Mouse (Mus musculus): ENCODE measurements around the gene A930033H14Rik.

- TF ChIP-seq POLR2A (IDR thresholded peaks at IDR 0.05; ENCODE audit: extremely low read depth, insufficient read depth, low read length) (no peak), CTCF (IDR thresholded peaks at IDR 0.05; ENCODE audit: extremely low read depth, insufficient read depth, low read length) (no peak)
Measured at GRCm38 (mm10) chr10:69163216-69163615, 49.7 kb downstream of the A930033H14Rik start.

Data from cortical plate, adult 2 months (tissue).